Mouse (Mus musculus): Measurements from ENCODE around the gene Olfr835.

Gene Olfr835

DNA sequence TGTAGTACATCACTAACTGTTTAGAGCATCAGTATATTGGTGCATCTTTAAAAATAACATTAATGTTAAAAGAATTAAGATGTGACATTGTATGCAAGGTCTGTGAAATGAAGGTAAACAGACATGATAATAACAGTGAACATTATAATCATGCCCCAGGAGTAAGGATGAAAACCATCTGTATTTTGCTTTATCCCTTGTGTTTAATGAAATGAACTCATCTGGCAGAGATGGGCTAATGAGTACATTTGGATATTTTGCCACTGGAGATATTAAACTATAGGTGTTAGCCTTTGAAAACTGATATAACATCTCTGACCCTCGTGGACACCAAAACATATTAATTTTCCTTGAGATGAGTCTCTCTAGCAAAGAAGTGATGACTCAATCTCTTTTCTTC lies at the start of gene Olfr835:
Gene Olfr835, plus strand, starts transcription at position 301 of the 400 bp plus-strand sequence.
- in situ Hi-C loops (cut with MseI, MboI): no loop called here

DNA sequence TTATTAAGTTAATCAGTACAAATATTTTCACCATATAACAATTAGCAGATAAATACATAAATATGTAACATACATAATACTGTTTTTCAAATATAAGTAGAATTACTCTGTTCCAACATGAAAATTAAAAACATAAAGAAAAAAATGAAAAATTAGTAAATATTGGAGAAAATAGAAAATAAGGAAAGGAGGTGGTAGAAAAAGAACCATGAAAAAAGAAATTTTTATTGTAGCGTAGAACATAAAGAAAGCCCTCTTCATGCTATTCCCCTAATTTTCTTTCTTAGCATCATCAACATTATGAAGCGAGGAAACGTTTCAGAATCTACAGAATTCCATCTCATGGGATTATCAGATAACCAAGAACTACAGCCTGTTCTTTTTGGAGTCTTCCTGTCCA lies 44.8 kb upstream of the Olfr835 start, which contains the start of gene Olfr834:
Gene Olfr834, plus strand, starts transcription at position 301 of the 400 bp plus-strand sequence.
- in situ Hi-C loops (cut with MseI, MboI): no loop called here

DNA sequence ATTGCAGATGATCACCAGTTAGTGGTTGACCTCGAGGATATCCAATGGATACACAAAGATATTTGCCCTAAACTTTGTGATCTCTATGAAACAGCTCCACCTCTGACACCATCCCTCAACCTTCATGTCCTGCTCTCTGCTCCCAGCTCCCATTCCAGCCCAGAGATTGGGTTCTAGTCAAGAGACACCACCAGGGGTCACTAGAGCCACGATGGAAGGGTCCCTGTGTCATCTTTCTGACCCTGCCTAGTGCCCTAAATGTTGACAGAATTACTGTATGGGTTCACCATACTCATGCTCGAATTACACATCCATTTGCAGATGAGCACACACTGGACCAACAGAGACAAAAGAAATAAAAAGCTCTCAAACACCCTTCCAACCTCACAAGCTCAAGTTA lies 52.5 kb downstream of the Olfr835 start:
- in situ Hi-C loops (cut with MseI, MboI): no loop called here
